Mouse (Mus musculus) forebrain, embryonic 15.5 days (tissue): ENCODE results near the gene Wipi1. TPM values are rescaled to one million over a fixed set of nuclear protein-coding genes. Genes with fewer than 3 reads are reported as not detected.

ENCODE experiments used
- ATAC-seq: fragments of 200-750 bp; cut with Nextera tagmentation; replicated peaks from 2 replicates; pipeline ENCODE4 v1.8.0; 2017; ENCODE audit warnings: mild to moderate bottlenecking, moderate TSS enrichment, moderate library complexity
- H3K27ac ChIP-seq: fragments of 300-500 bp; sonication (generic); replicated peaks from 2 replicates; pipeline ENCODE4 v1.5.1; 2015; ENCODE audit warnings: mild to moderate bottlenecking, inconsistent platforms
- H3K27me3 ChIP-seq: fragments of 300-500 bp; sonication (generic); 2 replicates; pipeline ENCODE4 v1.6.1; 2015; ENCODE audit warnings: inconsistent platforms
- H3K36me3 ChIP-seq: fragments of 300-500 bp; sonication (generic); 2 replicates; pipeline ENCODE4 v1.6.1; 2015; ENCODE audit warnings: mild to moderate bottlenecking, inconsistent platforms
- H3K4me1 ChIP-seq: fragments of 300-500 bp; sonication (generic); 2 replicates; pipeline ENCODE4 v1.6.1; 2015; ENCODE audit warnings: inconsistent platforms
- H3K4me2 ChIP-seq: fragments of 300-500 bp; sonication (generic); replicated peaks from 2 replicates; pipeline ENCODE4 v1.6.1; 2015; ENCODE audit warnings: mild to moderate bottlenecking, inconsistent platforms
- H3K4me3 ChIP-seq: fragments of 300-500 bp; sonication (generic); 2 replicates; pipeline ENCODE4 v1.5.1; 2015; ENCODE audit warnings: mild to moderate bottlenecking, inconsistent platforms
- H3K9ac ChIP-seq: fragments of 300-500 bp; sonication (generic); replicated peaks from 2 replicates; pipeline ENCODE4 v1.6.1; 2015; ENCODE audit warnings: mild to moderate bottlenecking, inconsistent platforms
- H3K9me3 ChIP-seq: fragments of 300-500 bp; sonication (generic); 2 replicates; pipeline ENCODE4 v1.6.1; 2016; ENCODE audit warnings: inconsistent platforms
- WGBS: fragments of 180-500 bp; shearing (Covaris S2); methylation state at CpG from one replicate; pipeline ENCODE4 v1.1.7; 2015; ENCODE audit warnings: mixed read lengths; 5-methylcytosine and 5-hydroxymethylcytosine counted together
- polyA plus RNA-seq: library from polyadenylated mRNA; unstranded; fragments of >200 nt; fragmentation: Nextera tagmentation; extraction: Ambion mirVana; gene quantifications from 2 replicates; pipeline ENCODE4 v1.2.1, GENCODE M21; 2015

Wipi1 gene
- polyA plus RNA-seq, 1 experiment from 2014 or later: 13.0 TPM

- Histone ChIP-seq H3K4me2 (no peak overlapping the region), H3K27ac (no peak overlapping the region; the same call in 1 of the 2 replicates), H3K9me3 (no peaks in the 10 kb centered on the region), H3K4me1 (peaks cover 5% of the 10 kb centered on the region), H3K36me3 (no peaks in the 10 kb centered on the region), H3K9ac (no peak overlapping the region), H3K4me3 (no peak overlapping the region), H3K27me3 (0 out of 2 replicates have a peak, but pooled peaks cover 7% of the 10 kb centered on the region)
- 34% methylated on average over 4 of the region's 4 CpGs for WGBS
- ATAC-seq: no peak
Measured at GRCm38 (mm10) chr11:109616352-109616751, 4.6 kb upstream of the Wipi1 start.

GRCm38 (mm10) chr11:109615286-109615685 lies 3.5 kb upstream of the Wipi1 start:
- Histone ChIP-seq H3K4me3 (no peak overlapping the region), H3K36me3 (no peaks in the 10 kb centered on the region), H3K27me3 (0 out of 2 replicates have a peak, but pooled peaks cover 7% of the 10 kb centered on the region), H3K9me3 (no peaks in the 10 kb centered on the region), H3K27ac (no peak overlapping the region), H3K4me1 (peaks cover 11% of the 10 kb centered on the region), H3K9ac (no peak overlapping the region), H3K4me2 (no peak overlapping the region)
- no peak for ATAC-seq
- WGBS: 51% methylated on average over 9 of the region's 9 CpGs

DNA sequence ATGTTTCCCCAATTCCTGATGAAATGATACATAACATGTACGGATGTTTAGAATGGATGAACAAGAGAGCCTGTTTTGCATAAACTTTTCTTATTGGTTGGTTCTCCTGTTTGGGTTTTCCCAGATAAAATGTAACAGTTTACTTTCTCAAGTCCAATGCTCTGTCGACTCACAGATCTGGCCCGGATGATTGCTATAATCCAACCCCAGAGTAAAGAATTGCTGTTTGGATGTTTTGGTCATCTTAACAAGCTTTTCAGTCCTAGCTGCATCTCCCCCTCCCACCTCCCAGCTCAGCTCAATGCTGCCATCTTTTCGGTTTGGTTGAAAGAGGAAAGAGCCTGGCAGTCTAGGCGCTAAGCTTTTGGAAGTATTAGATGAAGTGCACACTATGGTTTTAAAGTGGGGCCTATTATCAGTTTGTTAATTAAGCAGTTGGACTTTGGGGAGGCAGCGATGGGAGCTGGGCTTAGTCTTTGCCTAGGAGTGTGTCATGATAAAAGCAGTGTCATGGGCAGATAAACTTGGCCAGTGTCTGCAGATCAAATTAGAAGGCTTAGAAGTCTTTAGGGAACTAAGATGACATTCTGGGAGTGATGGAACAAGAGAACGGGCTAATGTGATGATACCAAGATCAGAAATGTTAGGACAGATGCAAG lies 1.2 kb upstream of the Wipi1 start:
- H3K4me2 ChIP-seq: no peak overlapping the region
- H3K9ac ChIP-seq: no peak overlapping the region
- H3K36me3 ChIP-seq: no peaks in the 10 kb centered on the region
- H3K27me3 ChIP-seq: 0 out of 2 replicates have a peak, but pooled peaks cover 7% of the 10 kb centered on the region
- 58% methylated on average over 7 of the region's 7 CpGs for WGBS
- H3K4me3 ChIP-seq: no peak overlapping the region
- H3K4me1 ChIP-seq: peaks cover 18% of the 10 kb centered on the region
- ATAC-seq: no peak
- no peak overlapping the region for H3K27ac ChIP-seq
- H3K9me3 ChIP-seq: no peaks in the 10 kb centered on the region

GRCm38 (mm10) chr11:109610795-109611302 lies 918 bp downstream of the Wipi1 start:
- Histone ChIP-seq H3K27ac (peak overlapping the region; percentile 47; the same call in 1 of the 2 replicates), H3K9ac (peak overlapping the region; percentile 56), H3K9me3 (no peaks in the 10 kb centered on the region), H3K4me3 (peak overlapping the region; percentile 68), H3K27me3 (0 out of 2 replicates have a peak, but pooled peaks cover 7% of the 10 kb centered on the region), H3K4me2 (peak overlapping the region; percentile 80), H3K36me3 (no peaks in the 10 kb centered on the region), H3K4me1 (peaks cover 13% of the 10 kb centered on the region)
- 0% methylated on average over 26 of the region's 26 CpGs for WGBS
- ATAC-seq: no peak; the same call in 1 of the 2 replicates

DNA sequence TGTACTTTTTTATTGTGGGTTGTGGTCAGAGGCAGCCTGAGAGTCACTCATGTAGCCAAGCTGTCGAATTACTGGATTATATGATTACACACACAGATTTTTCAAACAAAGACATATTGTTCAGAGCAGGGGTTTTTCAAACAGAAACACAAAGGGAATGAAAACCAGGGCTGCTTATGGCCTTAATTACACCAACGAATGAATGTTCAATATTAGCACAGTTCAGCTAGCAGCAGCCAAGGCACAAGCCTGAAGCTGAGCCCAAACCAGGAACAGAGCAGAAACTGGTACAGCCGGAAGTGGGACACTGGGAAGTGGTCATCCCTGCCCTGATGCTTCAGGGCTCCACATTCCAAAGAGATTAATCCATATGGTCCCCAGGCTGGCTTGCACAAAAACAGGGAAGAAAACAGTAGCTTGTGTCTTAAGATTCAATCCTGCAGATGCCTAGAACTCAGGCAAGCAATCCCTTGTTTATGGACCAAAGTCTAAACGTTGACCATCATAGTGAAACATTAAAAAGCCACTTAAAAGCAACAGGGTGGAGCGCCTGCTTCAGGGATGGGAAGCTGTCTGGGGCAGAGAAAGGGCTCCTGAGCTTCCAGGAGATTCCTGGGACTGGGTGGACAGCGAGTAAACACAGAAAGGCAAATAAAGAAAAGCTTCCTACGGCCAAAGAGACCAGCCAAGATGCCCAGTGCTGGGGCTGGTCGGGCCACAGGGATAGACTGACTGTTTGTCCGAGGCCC lies 1.5 kb downstream of the Wipi1 start:
- no peak for ATAC-seq
- WGBS: 7% methylated on average over 9 of the region's 9 CpGs
- H3K4me3 ChIP-seq: peak overlapping the region; percentile 68
- H3K27ac ChIP-seq: no peak overlapping the region
- no peaks in the 10 kb centered on the region for H3K9me3 ChIP-seq
- H3K27me3 ChIP-seq: 0 out of 2 replicates have a peak, but pooled peaks cover 7% of the 10 kb centered on the region
- no peaks in the 10 kb centered on the region for H3K36me3 ChIP-seq
- peak overlapping the region; percentile 80 for H3K4me2 ChIP-seq
- peaks cover 13% of the 10 kb centered on the region for H3K4me1 ChIP-seq
- peak overlapping the region; percentile 56 for H3K9ac ChIP-seq

GRCm38 (mm10) chr11:109608976-109609625 lies 2.7 kb downstream of the Wipi1 start:
- Histone ChIP-seq H3K9me3 (no peaks in the 10 kb centered on the region), H3K27ac (no peak overlapping the region), H3K36me3 (no peaks in the 10 kb centered on the region), H3K27me3 (0 out of 2 replicates have a peak, but pooled peaks cover 7% of the 10 kb centered on the region), H3K9ac (no peak overlapping the region), H3K4me3 (no peak overlapping the region), H3K4me1 (peaks cover 13% of the 10 kb centered on the region), H3K4me2 (no peak overlapping the region)
- WGBS: 85% methylated on average over 6 of the region's 6 CpGs
- no peak for ATAC-seq

DNA sequence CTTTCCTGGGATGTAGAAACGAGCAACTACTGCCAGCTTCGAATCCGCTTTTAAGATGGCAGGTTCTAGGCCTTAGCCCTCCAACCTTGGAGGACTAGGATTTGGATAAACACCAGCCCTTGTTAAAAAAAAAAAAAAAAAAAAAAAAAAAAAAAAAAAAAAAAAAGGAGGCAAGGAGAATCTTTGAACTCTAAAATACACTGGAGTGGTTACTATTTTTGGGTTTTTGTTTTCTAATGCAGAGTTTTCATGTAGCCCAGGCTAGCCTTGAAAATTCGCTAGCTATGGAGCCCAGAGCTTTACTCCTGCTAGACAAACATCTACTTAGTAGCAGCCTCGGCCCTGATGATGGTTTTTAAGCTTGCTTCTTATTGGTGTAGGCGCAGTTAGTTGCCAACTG lies 4.2 kb downstream of the Wipi1 start:
- Histone ChIP-seq H3K27ac (no peak overlapping the region), H3K4me2 (no peak overlapping the region), H3K4me3 (no peak overlapping the region), H3K9me3 (no peaks in the 10 kb centered on the region), H3K27me3 (no peaks in the 10 kb centered on the region), H3K9ac (no peak overlapping the region), H3K36me3 (no peaks in the 10 kb centered on the region), H3K4me1 (peaks cover 13% of the 10 kb centered on the region)
- no peak for ATAC-seq
- WGBS: 71% methylated on average over 6 of the region's 6 CpGs

DNA sequence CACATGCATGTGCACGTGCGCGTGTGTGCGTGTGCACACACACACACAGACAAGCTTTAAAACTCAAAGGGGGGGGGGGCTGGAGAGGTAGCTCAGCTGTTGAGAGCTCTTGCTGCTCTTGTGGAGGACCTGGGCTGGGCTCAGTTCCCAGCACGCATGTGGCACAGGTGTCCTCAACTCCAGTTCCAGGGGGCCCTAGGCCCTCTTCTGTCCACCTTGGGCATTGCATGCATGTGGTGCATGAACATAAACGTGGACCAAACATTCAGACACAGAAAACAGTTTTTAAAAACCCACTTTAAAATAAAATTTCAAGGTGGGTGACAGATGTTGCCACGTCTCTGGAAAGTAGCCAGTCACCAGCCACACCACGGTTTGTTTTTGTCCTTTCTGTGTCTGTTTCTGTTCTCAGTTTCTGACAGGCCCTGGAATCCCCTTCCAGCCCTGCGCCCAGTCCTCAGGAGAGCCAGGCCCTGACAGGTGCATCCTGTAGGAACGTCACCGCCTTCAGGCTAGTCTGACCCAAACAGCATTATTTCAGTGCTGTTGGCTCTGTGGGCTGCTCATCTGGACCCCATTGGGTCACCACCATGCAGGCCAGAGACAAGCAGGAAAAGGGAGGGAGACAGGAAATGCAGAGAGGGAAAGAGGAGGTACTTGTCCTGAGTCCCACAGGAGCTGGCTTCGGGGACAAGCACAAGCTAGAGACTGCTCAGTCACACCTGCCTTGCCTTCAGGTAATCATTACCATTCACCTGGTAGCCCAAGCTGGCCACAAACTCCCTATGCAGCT lies 12.8 kb downstream of the Wipi1 start:
- H3K27ac ChIP-seq: no peak overlapping the region
- H3K4me1 ChIP-seq: no peaks in the 10 kb centered on the region
- no peak overlapping the region for H3K4me3 ChIP-seq
- H3K27me3 ChIP-seq: no peaks in the 10 kb centered on the region
- no peaks in the 10 kb centered on the region for H3K9me3 ChIP-seq
- ATAC-seq: no peak
- no peak overlapping the region for H3K4me2 ChIP-seq
- 89% methylated on average over 12 of the region's 12 CpGs for WGBS
- no peak overlapping the region for H3K9ac ChIP-seq
- no peaks in the 10 kb centered on the region for H3K36me3 ChIP-seq

GRCm38 (mm10) chr11:109594761-109595160 lies 17.0 kb downstream of the Wipi1 start:
- Histone ChIP-seq H3K27me3 (no peaks in the 10 kb centered on the region), H3K36me3 (no peaks in the 10 kb centered on the region), H3K9ac (no peak overlapping the region), H3K27ac (no peak overlapping the region), H3K4me3 (no peak overlapping the region), H3K4me2 (no peak overlapping the region), H3K4me1 (no peaks in the 10 kb centered on the region), H3K9me3 (no peaks in the 10 kb centered on the region)
- 91% methylated on average over 8 of the region's 8 CpGs for WGBS
- ATAC-seq: no peak

- no peak overlapping the region for H3K4me3 ChIP-seq
- no peaks in the 10 kb centered on the region for H3K9me3 ChIP-seq
- no peak overlapping the region for H3K4me2 ChIP-seq
- no peaks in the 10 kb centered on the region for H3K27me3 ChIP-seq
- no peak overlapping the region for H3K27ac ChIP-seq
- WGBS: 85% methylated on average over 6 of the region's 6 CpGs
- H3K36me3 ChIP-seq: no peaks in the 10 kb centered on the region
- H3K4me1 ChIP-seq: no peaks in the 10 kb centered on the region
- ATAC-seq: no peak
- no peak overlapping the region for H3K9ac ChIP-seq
Measured at GRCm38 (mm10) chr11:109593200-109593981, 18.4 kb downstream of the Wipi1 start.

DNA sequence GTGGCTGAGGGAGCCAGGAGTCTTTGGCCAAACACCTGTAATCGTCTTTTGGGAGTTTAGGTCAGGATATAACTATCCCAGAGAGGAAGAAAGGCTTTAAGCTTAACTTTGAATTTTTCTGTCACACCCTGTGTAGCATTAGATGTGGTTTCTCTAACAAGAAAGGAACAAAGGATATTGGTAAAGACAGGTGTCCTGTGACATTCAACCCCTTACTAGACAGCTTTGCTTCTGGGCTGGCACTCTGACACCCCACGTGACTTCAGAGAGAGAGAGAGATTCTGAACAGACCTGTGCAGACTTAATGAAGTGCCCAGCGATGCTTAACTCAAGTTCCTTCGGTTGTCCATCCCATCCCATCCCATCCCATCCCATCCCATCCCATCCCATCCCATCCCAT lies 20.3 kb downstream of the Wipi1 start:
- WGBS: 91% methylated on average over 4 of the region's 4 CpGs
- Histone ChIP-seq H3K36me3 (no peaks in the 10 kb centered on the region), H3K4me3 (no peak overlapping the region), H3K27ac (no peak overlapping the region), H3K9ac (no peak overlapping the region), H3K9me3 (no peaks in the 10 kb centered on the region), H3K4me2 (no peak overlapping the region), H3K4me1 (no peaks in the 10 kb centered on the region), H3K27me3 (no peaks in the 10 kb centered on the region)
- no peak for ATAC-seq
